Mouse (Mus musculus) brain, embryonic 14.5 days (tissue): ENCODE results near the gene Zfp536.
"Not testable (repeated sequence)": the region's sequence is repeated elsewhere in the genome, so short reads cannot be mapped to it uniquely, and the experiment has no call there.

Source experiments
- CTCF ChIP-seq: fragments of 200-500 bp; IDR thresholded peaks from 2 replicates; pipeline ENCODE4 v1.5.1; 2012; ENCODE audit warnings: inconsistent platforms, mild to moderate bottlenecking, moderate library complexity, borderline replicate concordance; ENCODE audit not compliant: insufficient read depth, insufficient read length; ENCODE audit errors: extremely low read depth
- POLR2A ChIP-seq: fragments of 200-500 bp; IDR thresholded peaks from 2 replicates; pipeline ENCODE4 v1.6.1; 2012; ENCODE audit warnings: mild to moderate bottlenecking, inconsistent platforms, borderline replicate concordance; ENCODE audit not compliant: poor library complexity, insufficient read depth, insufficient read length, severe bottlenecking; ENCODE audit errors: extremely low read depth

GRCm38 (mm10) chr7:37697378-37697777 is 76.1 kb downstream of the Zfp536 start:
- not testable (repeated sequence) for TF ChIP-seq CTCF, POLR2A
